Mouse (Mus musculus): ENCODE measurements around the gene Prr29. TPM values are rescaled to one million over a fixed set of nuclear protein-coding genes. Genes with fewer than 3 reads are reported as not detected.
"Not testable (repeated sequence)": the region's sequence is repeated elsewhere in the genome, so short reads cannot be mapped to it uniquely, and the experiment has no call there.

Gene Prr29
- total RNA-seq, 2 experiments from 2014 or later: 1.2 TPM; not detected in 1

DNA sequence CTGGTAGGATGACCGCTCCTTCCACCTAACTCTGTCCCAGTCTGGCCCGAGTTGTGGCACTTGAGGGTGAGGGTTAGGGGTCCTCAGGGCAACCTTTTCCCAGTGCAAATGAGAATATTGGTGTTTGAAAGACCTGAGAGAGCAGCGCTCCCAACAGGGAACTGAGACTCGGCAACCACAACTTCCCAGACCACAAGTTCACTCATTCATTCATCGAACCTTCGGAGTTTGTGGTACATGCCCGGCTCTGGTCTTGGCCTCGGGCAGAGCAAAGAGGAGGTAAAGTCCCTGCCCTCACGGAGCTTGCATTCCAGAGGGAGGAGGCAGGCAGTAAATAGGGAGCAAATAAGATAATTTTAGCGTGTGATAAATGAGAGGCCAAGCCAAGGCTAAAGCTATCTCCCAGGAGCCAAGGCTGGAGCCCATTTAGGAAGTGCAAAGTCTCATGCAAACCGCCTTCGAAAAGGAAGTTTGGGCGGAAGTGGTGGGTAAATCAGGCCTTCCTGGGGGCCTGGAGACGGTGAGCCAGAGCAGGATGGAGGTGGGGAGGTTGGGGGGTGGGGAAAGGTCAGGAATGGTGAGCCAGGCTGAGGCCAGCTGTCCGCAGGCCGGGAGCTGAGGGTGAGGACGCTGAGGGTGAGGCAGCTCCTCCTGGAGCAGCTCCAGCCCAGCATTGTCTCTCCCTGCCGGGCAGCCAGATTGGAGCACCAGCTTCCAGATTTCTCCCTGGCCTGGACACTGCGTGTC is 9.7 kb upstream of the Prr29 start:
- peak; percentile 53 for DNase-seq

DNA sequence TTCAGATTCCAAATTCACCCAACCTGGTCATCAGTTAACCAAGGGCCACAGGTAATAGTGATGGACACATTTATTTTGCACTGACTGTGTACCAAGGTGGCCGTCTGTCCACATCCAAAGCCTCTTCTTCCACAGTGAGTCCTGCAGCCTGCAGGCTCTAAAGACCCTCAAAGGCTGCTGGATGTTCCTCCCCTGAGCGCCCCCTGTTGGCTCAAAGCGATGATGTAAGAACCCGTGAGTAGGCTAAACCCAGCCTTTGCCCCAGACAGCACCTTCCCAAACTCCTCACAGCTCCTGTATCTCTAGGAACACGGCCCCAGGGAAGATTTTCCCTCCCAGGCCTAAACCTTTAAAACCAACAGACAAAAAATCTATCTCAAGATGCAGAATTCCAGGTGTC is 5.9 kb upstream of the Prr29 start:
- no peak for DNase-seq

- peak; percentile 49 for DNase-seq
These were observed 560 bp upstream of the Prr29 start for GRCm38 (mm10) chr11:106364712-106365111.

- DNase-seq: peak; percentile 93
These were observed 1.0 kb downstream of the Prr29 start for GRCm38 (mm10) chr11:106366316-106366715.

GRCm38 (mm10) chr11:106373998-106374397 is 8.7 kb downstream of the Prr29 start:
- DNase-seq: no peak

DNA sequence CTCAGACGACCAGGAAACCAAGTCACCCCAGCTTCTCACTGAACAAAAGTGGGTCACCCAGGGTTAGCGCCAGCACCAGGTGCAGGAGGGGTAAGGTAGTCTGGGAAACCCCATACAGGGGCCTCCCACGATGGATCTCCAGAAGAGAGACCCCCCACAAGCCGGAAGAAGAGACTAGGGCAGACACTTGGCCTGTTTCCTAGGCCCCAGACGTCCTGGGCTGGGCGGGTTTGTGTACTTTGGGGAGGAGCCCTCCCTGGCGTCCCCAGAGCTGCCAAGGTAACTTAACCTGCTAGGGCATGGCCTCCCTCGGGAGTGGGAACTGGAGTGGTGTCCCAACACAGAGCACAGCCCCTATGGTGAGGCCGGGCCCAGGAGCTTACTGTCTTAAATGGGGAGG is 9.3 kb downstream of the Prr29 start:
- DNase-seq: no peak

DNA sequence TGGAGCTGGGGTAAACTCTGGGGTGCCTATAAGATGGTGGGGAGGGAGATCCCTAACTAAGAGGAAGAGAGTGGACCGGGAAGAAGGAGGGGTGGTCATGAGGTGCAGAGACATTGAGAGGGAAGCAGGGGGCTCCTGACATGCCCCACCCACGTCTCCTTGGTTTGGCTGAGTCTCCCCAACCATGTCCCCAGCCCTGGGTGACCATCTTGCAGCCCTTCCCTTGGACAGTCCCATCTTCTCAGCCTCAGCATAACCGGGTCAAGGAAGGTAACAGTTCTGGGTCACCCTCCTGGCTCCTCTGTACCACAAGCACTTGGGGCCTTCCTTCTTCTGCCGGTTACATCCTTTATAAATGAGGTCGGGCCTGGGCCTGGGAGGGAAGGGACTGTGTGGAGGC is 9.7 kb downstream of the Prr29 start:
- DNase-seq: no peak

- DNase-seq: no peak
These were observed 15.7 kb downstream of the Prr29 start for GRCm38 (mm10) chr11:106381011-106381410.

DNA sequence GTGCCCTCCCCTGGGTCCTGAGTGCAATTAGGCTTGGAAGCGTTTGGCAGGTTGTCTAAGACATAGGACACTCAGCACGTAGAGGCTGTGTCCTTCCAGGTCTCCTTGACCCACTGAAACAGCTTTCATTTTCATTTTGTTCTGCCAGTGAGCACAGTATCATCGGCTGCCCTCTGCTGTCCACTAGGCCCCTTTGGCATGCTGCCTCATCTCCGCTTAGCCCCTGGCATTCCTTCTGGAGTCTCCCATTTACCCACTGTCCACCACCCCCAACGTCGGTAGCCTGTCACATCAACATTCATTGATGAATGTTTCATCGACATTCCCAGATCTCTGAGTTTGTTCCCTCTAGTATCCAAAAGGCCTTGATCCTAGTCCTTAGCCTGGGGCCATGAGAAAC is 16.6 kb downstream of the Prr29 start:
- DNase-seq: peak; percentile 69

GRCm38 (mm10) chr11:106382424-106382823 is 17.2 kb downstream of the Prr29 start:
- DNase-seq: peak; percentile 37

DNA sequence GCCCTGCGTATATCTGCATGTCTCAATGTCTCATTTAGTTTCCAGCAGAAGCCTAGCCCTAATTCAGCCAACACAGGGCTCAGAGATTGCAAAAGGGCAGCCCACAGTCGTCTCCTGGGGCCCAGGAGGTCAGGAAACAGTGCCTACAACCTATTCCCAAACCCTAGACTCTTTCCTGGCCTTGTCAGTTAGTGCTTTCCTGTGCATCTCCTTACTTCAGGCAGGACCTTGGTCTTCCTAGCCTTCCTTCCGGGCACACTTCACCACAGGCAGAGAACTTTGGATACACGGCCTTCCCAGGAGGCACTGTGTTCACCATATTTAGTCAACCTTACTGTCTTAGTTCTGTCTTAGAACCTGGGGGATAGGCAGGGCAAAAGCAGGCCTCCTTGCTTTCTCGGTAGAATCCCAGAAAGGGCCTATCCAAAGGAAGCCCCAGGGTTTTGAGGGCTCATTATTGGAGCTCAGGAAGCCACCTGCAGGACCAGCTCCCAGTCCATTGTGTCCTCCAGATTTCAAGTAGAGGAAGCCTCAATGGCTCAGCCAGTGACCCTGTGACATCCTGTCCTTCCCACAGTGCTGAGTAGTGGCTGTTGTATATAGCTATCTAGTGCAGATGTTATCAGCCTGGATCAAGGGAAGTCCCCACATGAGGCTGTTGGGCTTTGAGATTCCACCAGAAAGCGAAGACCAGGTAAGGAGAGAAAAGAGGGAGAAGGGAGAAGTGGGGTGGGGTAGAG is 17.9 kb downstream of the Prr29 start:
- no peak for DNase-seq

DNA sequence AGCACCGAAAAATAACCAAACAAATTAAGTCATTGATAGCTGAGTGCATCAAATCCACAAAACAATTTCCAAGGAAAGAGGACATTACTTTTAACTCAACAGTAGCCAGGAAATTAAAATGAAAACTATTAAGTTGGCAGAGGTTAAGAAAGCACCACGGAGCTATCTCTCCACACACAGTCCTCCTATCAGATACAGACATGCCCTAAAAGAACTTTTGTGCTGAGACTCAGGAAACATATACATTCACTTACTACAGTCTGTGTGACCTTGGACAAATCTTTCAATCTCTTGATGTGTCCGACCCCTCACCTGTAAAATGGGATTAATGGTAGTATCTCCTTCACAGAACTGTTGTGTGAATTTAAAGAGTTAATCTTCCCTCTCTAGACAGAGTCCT is 21.1 kb downstream of the Prr29 start:
- no peak for DNase-seq

- no peak for DNase-seq
These were observed 21.7 kb downstream of the Prr29 start for GRCm38 (mm10) chr11:106387020-106387419.

- no peak for DNase-seq
These were observed 22.5 kb downstream of the Prr29 start, which contains the start of gene Icam2 for GRCm38 (mm10) chr11:106387791-106388216. Icam2 (minus strand) TSS chr11:106388075.

DNA sequence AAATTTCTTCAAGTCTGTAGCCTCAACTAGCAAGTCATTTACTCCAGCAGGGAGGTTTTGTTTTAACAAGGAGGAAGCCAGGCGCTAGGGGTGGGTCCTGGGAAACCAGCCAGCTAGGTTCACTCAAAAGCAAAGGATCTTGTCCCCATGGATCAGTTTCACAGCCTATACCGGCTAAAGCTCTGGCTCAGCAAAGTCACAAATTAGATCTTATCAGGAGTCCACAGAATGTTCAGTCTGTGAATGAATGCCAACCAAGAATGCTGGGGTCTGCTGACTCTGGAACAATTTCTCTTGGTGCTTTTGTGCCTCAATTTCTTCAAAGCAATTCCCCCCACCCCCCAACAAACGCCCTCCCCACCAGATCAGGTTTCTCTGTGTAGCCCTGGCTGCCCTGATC is 24.3 kb downstream of the Prr29 start:
- DNase-seq: no peak

DNA sequence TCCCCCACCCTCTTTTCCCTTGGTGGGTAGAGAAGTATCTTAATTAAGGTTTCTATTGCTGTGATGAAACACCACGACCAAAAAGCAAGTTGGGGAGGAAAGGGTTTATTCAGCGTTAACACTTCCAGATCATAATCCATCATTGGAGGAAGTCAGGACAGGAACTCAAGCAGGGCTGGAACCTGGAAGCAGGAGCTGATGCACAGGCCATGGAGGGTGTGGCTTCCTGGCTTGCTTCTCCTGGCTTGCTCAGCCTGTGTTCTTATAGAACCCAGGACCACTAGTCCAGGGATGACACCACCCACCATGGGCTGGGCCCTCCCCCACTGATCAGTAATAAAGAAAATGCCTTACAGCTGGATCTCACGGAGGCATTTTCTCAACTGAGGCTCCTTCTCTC is 25.5 kb downstream of the Prr29 start:
- DNase-seq: no peak

GRCm38 (mm10) chr11:106391546-106392188 is 26.4 kb downstream of the Prr29 start:
- peak; percentile 78 for DNase-seq

DNA sequence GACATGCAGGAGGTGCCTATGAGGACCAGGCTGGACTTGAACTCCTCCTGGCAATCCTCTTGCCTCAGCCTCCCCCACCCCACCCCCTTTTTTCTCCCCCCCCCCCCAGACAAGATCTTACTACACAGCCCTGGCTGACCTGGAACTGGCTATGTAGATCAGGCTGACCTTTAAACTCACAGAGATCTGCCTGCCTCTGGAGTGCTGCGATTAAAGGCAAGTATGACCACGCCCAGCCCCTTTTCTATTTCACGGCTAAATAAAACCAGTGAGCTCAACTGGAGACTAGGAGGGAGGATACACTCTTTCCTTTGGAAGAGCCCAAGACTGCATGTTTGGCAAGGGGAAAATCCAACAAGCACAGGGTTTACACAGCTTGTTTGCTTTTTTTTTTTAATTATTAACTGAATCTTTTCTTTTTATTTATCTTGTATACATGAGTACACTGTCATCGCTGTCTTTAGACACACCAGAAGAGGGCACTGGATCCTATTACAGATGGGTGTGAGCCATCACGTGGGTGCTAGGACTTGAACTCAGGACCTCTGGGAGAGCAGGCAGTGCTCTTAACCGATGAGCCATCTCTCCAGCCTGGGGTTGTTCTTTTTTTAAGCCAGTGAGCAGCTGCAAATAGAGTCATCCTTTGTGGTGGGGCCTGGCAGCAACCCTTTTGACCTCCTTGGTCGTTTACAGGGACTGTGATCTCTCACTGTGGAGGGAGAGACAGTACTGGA is 27.5 kb downstream of the Prr29 start:
- DNase-seq: no peak

DNA sequence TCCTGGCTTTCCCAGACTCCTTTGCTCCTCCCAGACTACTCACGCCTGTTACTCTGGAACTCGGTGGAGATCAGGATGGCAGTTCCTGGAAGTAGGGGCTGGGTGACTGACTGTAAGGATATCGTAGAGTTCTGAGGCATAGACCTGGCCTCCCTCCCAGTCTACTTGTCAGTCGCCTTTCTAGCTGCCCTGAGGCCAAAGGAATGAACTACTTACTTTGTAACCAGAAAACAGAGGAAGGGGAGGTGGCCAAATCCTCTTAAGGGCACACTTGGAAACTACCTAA is 28.0 kb downstream of the Prr29 start:
- DNase-seq: no peak

DNA sequence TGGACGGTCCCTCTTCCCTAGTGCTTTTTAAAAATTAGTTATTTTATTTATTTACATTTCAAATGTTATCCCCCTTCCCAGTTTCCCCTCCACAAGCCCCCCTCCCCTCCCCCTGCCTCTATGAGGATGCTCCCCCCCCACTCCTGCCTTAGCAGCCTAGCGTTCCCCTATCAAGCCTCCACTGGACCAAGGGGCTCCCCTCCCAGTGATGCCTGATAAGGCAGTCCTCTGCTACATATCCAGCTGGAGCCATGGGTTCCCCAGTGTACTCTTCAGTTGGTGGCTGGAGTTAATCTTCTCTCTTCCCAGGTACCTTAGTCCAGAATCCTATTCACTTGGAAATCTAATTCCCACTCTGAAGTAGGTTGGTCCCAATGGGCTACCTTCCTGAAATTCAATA is 28.8 kb downstream of the Prr29 start:
- DNase-seq: not testable (repeated sequence)

DNA sequence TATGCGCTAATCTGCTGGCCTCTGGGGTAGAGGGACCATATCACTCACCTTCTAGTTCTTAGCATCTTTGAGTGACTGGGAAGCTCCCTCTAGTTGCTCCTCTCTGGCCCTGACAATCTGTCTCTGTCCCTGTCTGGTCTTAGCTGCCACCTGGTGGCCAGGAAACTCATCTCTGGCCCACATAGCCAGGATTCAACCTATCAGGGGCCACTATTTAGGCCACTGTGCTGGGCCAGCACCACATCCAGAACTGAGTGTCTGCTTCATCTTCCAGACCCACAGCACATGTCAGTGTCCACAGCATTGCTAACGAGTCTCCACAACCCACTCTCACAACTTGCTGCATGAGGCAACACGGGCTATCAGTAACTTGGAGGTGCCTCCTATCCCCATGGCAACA is 32.4 kb downstream of the Prr29 start:
- no peak for DNase-seq

GRCm38 (mm10) chr11:106398481-106398880 is 33.2 kb downstream of the Prr29 start:
- no peak for DNase-seq

- DNase-seq: peak; percentile 54
These were observed 44.7 kb downstream of the Prr29 start for GRCm38 (mm10) chr11:106410011-106410410.
